Mouse (Mus musculus): Measurements from ENCODE around the gene Cyp2w1. TPM values are rescaled to one million over a fixed set of nuclear protein-coding genes. Genes with fewer than 3 reads are reported as not detected.

The Cyp2w1 gene
- polyA plus RNA-seq, 1 experiment from 2014 or later: not detected

- DNase-seq (ENCODE audit: low spot score) (no peak), ATAC-seq (ENCODE audit: insufficient read depth, low FRiP score, low TSS enrichment) (no peak)
- no peak overlapping the region for H3K9ac ChIP-seq (ENCODE audit: low read length)
- no peak overlapping the region for H3K4me2 ChIP-seq (ENCODE audit: low read depth)
- H3K4me3 ChIP-seq (ENCODE audit: low read depth, low read length): no peak overlapping the region
- H3K9me3 ChIP-seq (ENCODE audit: control insufficient read depth, low read length): no peaks in the 10 kb centered on the region
- peaks cover 28% of the 10 kb centered on the region for H3K36me3 ChIP-seq (ENCODE audit: control insufficient read depth, insufficient read depth, low read length)
- no peaks in the 10 kb centered on the region for H3K27me3 ChIP-seq (ENCODE audit: control insufficient read depth, insufficient read depth, low read length)
- H3K4me1 ChIP-seq (ENCODE audit: control insufficient read depth, insufficient read depth, low read length): no peaks in the 10 kb centered on the region
- 80% methylated on average over 13 of the region's 13 CpGs for WGBS
- no peak overlapping the region for H3K27ac ChIP-seq (ENCODE audit: low read depth, low read length)
Observed at GRCm38 (mm10) chr5:139337826-139338370, 14.5 kb upstream of the Cyp2w1 start.

GRCm38 (mm10) chr5:139338403-139338802 lies 14.0 kb upstream of the Cyp2w1 start:
- Histone ChIP-seq H3K27ac (ENCODE audit: low read depth, low read length) (no peak overlapping the region), H3K27me3 (ENCODE audit: control insufficient read depth, insufficient read depth, low read length) (no peaks in the 10 kb centered on the region), H3K36me3 (ENCODE audit: control insufficient read depth, insufficient read depth, low read length) (peaks cover 28% of the 10 kb centered on the region), H3K4me1 (ENCODE audit: control insufficient read depth, insufficient read depth, low read length) (no peaks in the 10 kb centered on the region), H3K4me3 (ENCODE audit: low read depth, low read length) (no peak overlapping the region), H3K4me2 (ENCODE audit: low read depth) (no peak overlapping the region), H3K9me3 (ENCODE audit: control insufficient read depth, low read length) (no peaks in the 10 kb centered on the region), H3K9ac (ENCODE audit: low read length) (no peak overlapping the region)
- DNase-seq (ENCODE audit: low spot score): no peak
- no peak for ATAC-seq (ENCODE audit: insufficient read depth, low FRiP score, low TSS enrichment)
- 92% methylated on average over 3 of the region's 3 CpGs for WGBS

- Histone ChIP-seq H3K36me3 (ENCODE audit: control insufficient read depth, insufficient read depth, low read length) (peaks cover 28% of the 10 kb centered on the region), H3K4me2 (ENCODE audit: low read depth) (no peak overlapping the region), H3K4me1 (ENCODE audit: control insufficient read depth, insufficient read depth, low read length) (peaks cover 4% of the 10 kb centered on the region; the same call in 1 of the 2 replicates), H3K27me3 (ENCODE audit: control insufficient read depth, insufficient read depth, low read length) (no peaks in the 10 kb centered on the region), H3K27ac (ENCODE audit: low read depth, low read length) (no peak overlapping the region), H3K9ac (ENCODE audit: low read length) (no peak overlapping the region), H3K4me3 (ENCODE audit: low read depth, low read length) (no peak overlapping the region), H3K9me3 (ENCODE audit: control insufficient read depth, low read length) (no peaks in the 10 kb centered on the region)
- DNase-seq (ENCODE audit: low spot score): no peak
- ATAC-seq (ENCODE audit: insufficient read depth, low FRiP score, low TSS enrichment): no peak
- WGBS: 79% methylated on average over 11 of the region's 11 CpGs
Observed at GRCm38 (mm10) chr5:139338891-139339290, 13.5 kb upstream of the Cyp2w1 start.

- WGBS: 10% methylated on average over 12 of the region's 12 CpGs
- peak; percentile 73 for ATAC-seq (ENCODE audit: insufficient read depth, low FRiP score, low TSS enrichment)
- H3K27ac ChIP-seq (ENCODE audit: low read depth, low read length): no peak overlapping the region
Observed at GRCm38 (mm10) chr5:139344021-139344686, 8.3 kb upstream of the Cyp2w1 start.

GRCm38 (mm10) chr5:139344687-139345363 lies 7.6 kb upstream of the Cyp2w1 start:
- WGBS: under 1% methylated on average over 33 of the region's 33 CpGs
- peak; percentile 88 for ATAC-seq (ENCODE audit: insufficient read depth, low FRiP score, low TSS enrichment)
- peak overlapping the region; percentile 94 for H3K4me2 ChIP-seq (ENCODE audit: low read depth)
- peak; percentile 94 for DNase-seq (ENCODE audit: low spot score)
- H3K36me3 ChIP-seq (ENCODE audit: control insufficient read depth, insufficient read depth, low read length): peaks cover 13% of the 10 kb centered on the region
- peak overlapping the region; percentile 83 for H3K4me3 ChIP-seq (ENCODE audit: low read depth, low read length)
- H3K4me1 ChIP-seq (ENCODE audit: control insufficient read depth, insufficient read depth, low read length): peaks cover 4% of the 10 kb centered on the region
- H3K27me3 ChIP-seq (ENCODE audit: control insufficient read depth, insufficient read depth, low read length): no peaks in the 10 kb centered on the region
- H3K9me3 ChIP-seq (ENCODE audit: control insufficient read depth, low read length): no peaks in the 10 kb centered on the region
- 0 out of 2 replicates have a peak overlapping the region, but pooled peaks have one; percentile 39 for H3K27ac ChIP-seq (ENCODE audit: low read depth, low read length)
- peak overlapping the region; percentile 90 for H3K9ac ChIP-seq (ENCODE audit: low read length)

More at GRCm38 (mm10) chr5:139344021-139344686, 8.3 kb upstream of the Cyp2w1 start:
- peak overlapping the region; percentile 94 for H3K4me2 ChIP-seq (ENCODE audit: low read depth)
- H3K36me3 ChIP-seq (ENCODE audit: control insufficient read depth, insufficient read depth, low read length): peaks cover 18% of the 10 kb centered on the region
- H3K9ac ChIP-seq (ENCODE audit: low read length): peak overlapping the region; percentile 90
- H3K27me3 ChIP-seq (ENCODE audit: control insufficient read depth, insufficient read depth, low read length): no peaks in the 10 kb centered on the region
- H3K4me1 ChIP-seq (ENCODE audit: control insufficient read depth, insufficient read depth, low read length): peaks cover 4% of the 10 kb centered on the region
- H3K4me3 ChIP-seq (ENCODE audit: low read depth, low read length): peak overlapping the region; percentile 83
- H3K9me3 ChIP-seq (ENCODE audit: control insufficient read depth, low read length): no peaks in the 10 kb centered on the region
- peak; percentile 86 for DNase-seq (ENCODE audit: low spot score)

- Histone ChIP-seq H3K27me3 (ENCODE audit: control insufficient read depth, insufficient read depth, low read length) (no peaks in the 10 kb centered on the region), H3K27ac (ENCODE audit: low read depth, low read length) (no peak overlapping the region), H3K36me3 (ENCODE audit: control insufficient read depth, insufficient read depth, low read length) (peaks cover 13% of the 10 kb centered on the region), H3K4me2 (ENCODE audit: low read depth) (peak overlapping the region; percentile 94), H3K9ac (ENCODE audit: low read length) (peak overlapping the region; percentile 24; the same call in 1 of the 2 replicates), H3K4me3 (ENCODE audit: low read depth, low read length) (peak overlapping the region; percentile 83; the same call in 1 of the 2 replicates), H3K4me1 (ENCODE audit: control insufficient read depth, insufficient read depth, low read length) (peaks cover 4% of the 10 kb centered on the region), H3K9me3 (ENCODE audit: control insufficient read depth, low read length) (no peaks in the 10 kb centered on the region)
- WGBS: 10% methylated on average over 5 of the region's 5 CpGs
- DNase-seq (ENCODE audit: low spot score) (no peak), ATAC-seq (ENCODE audit: insufficient read depth, low FRiP score, low TSS enrichment) (peak; percentile 37)
Observed at GRCm38 (mm10) chr5:139345364-139345714, 7.1 kb upstream of the Cyp2w1 start.

- Histone ChIP-seq H3K36me3 (ENCODE audit: control insufficient read depth, insufficient read depth, low read length) (peaks cover 6% of the 10 kb centered on the region; the same call in 1 of the 2 replicates), H3K4me1 (ENCODE audit: control insufficient read depth, insufficient read depth, low read length) (peaks cover 6% of the 10 kb centered on the region), H3K4me2 (ENCODE audit: low read depth) (no peak overlapping the region), H3K9ac (ENCODE audit: low read length) (no peak overlapping the region), H3K9me3 (ENCODE audit: control insufficient read depth, low read length) (no peaks in the 10 kb centered on the region), H3K27ac (ENCODE audit: low read depth, low read length) (no peak overlapping the region), H3K4me3 (ENCODE audit: low read depth, low read length) (no peak overlapping the region), H3K27me3 (ENCODE audit: control insufficient read depth, insufficient read depth, low read length) (no peaks in the 10 kb centered on the region)
- DNase-seq (ENCODE audit: low spot score): no peak
- 65% methylated on average over 1 of the region's 1 CpGs for WGBS
- no peak for ATAC-seq (ENCODE audit: insufficient read depth, low FRiP score, low TSS enrichment)
Observed at GRCm38 (mm10) chr5:139347225-139347624, 5.2 kb upstream of the Cyp2w1 start.

- no peak overlapping the region for H3K4me3 ChIP-seq (ENCODE audit: low read depth, low read length)
- peaks cover 2% of the 10 kb centered on the region for H3K4me1 ChIP-seq (ENCODE audit: control insufficient read depth, insufficient read depth, low read length)
- DNase-seq (ENCODE audit: low spot score) (no peak), ATAC-seq (ENCODE audit: insufficient read depth, low FRiP score, low TSS enrichment) (no peak)
- H3K36me3 ChIP-seq (ENCODE audit: control insufficient read depth, insufficient read depth, low read length): no peaks in the 10 kb centered on the region
- no peaks in the 10 kb centered on the region for H3K27me3 ChIP-seq (ENCODE audit: control insufficient read depth, insufficient read depth, low read length)
- no peaks in the 10 kb centered on the region for H3K9me3 ChIP-seq (ENCODE audit: control insufficient read depth, low read length)
- H3K27ac ChIP-seq (ENCODE audit: low read depth, low read length): no peak overlapping the region
- 72% methylated on average over 6 of the region's 6 CpGs for WGBS
- no peak overlapping the region for H3K4me2 ChIP-seq (ENCODE audit: low read depth)
- no peak overlapping the region for H3K9ac ChIP-seq (ENCODE audit: low read length)
Observed at GRCm38 (mm10) chr5:139349713-139350112, 2.7 kb upstream of the Cyp2w1 start.
